Mouse (Mus musculus) A20 (cell line): ENCODE measurements at regions not wholly inside any gene's neighbourhood (a gene's known extent, or its start where the extent isn't known, plus 50 kb on each side); places are given as distances from the start of the nearest gene placed in this dataset.

Experiments
- DNase-seq: peaks from one replicate; pipeline ENCODE4 v3.0.0-alpha.2; 2011; ENCODE audit warnings: low read depth, low spot score

DNA sequence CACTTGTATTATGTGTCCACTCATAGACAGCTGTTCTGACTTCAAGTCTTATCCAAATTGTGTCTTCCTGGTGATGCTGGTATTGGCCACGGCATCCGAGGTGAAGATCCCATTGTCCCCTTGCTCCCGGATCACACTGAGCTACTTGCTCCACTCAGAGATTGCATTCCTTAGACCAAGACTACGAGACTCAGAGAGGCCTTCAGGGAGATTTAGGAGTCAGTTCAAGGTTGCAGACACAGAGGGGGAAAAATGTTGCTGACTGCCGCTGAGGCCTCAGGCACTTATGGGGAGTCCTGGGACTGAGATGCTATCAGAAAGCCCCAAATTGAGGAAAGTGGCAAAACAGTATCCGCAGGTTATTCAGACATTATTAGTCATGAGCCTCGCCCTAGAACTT, 183.9 kb downstream of the Ly86 start:
- no peak for DNase-seq

- DNase-seq, result no peak
These were observed 186.6 kb downstream of the Ly86 start for GRCm38 (mm10) chr13:37531512-37532183.

DNA sequence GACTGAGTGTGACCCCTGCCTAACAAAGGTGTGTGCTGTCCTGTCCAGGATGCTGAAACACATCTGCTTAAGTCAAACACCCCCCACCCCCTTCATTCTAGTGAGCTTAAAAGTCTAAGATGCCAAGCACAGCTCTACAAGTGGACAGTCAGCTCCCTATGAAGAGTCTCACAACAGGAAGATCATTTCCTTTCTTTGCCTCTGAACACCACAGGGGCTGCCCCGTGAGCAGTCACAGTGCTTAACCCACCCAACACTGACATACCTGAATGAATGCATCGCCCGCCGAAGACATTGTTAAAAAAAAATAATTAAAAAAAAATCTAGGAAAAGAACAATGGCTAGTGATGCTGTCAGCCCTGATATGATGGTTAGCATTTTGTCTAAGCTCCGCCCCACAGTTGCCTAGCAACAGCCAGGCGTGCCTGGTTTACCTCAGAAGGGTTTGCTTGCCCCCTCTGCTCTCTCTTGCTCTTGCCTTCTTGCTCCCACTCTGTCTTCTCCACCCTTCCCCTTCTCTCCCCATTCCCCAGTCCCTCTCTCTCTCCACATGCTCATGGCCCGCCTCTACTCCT, 187.7 kb downstream of the Ly86 start:
- DNase-seq, result no peak

DNA sequence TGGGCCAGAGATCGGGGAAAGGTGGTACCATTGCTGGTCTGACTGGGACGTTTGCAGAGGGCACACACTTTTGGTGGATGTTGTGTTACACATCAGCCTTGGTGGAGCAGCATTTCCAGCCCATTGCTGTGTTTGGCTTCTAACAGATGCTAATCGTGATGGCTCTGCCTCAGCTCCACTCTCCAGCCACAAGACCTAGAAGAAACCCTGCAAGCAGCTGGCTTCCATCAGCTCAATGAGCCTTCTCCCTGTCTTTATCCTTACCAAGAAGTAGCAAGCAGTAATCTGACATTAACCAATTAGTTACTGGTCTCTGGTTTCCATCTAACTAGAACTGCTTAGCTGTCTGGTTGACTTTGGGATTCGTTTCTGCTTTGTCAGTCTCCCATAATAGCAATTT, 188.8 kb downstream of the Ly86 start:
- no peak for DNase-seq

- DNase-seq, result no peak
These were observed 192.3 kb downstream of the Ly86 start for GRCm38 (mm10) chr13:37537330-37537729.

- DNase-seq, result no peak
These were observed 192.8 kb downstream of the Ly86 start for GRCm38 (mm10) chr13:37537793-37538192.

DNA sequence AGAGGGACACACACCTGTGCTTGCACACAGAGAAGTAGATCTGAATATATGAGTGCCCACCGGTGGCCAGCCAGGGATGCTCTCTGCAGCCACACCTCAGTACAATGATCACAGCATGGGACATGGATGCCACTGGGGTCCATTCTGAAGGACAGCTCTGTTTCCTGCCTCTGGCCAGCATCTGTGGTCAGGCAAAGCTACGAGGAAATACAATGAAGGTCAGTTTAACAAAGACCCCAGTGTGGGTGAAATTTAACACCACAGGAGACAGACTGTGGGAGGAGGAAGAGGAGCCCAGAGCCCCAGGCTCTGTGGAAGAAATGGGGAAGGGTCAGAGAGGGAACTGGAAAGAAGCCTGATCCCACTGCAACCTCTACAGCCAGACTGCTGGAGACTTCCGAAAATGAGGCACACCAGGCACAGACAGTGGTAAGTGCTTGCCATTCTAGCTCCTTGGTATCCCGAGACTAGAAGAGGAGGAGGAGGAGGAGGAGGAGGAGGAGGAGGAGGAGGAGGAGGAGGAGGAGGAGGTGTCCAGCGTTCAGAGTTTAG, 196.0 kb downstream of the Ly86 start:
- no peak for DNase-seq

GRCm38 (mm10) chr13:37541674-37542073, 196.7 kb downstream of the Ly86 start:
- peak; percentile 70 for DNase-seq

DNA sequence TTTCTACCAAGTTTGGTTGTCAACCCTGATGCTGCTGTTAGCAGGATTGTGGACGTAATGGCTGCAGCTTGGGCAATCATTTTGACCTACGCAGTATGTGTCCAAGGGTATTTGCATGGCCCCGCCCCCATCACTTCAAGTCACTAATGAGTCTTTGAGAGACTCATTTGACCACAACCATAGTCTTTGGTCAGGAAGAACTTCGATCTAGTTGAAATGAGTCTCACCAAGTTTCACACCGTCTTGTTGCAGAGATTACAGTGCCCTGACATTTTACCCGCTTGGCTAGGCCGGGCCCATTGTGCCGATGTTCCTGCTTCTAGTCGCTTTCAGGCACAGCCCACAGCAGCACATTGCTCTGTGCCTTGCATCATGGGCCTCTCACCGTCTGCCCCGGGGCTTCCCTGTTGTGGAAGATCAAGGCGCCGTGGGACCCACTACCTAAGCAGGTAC, 197.8 kb downstream of the Ly86 start:
- DNase-seq, result peak; percentile 81

- DNase-seq, result no peak
These were observed 198.8 kb downstream of the Ly86 start for GRCm38 (mm10) chr13:37543788-37544187.

DNA sequence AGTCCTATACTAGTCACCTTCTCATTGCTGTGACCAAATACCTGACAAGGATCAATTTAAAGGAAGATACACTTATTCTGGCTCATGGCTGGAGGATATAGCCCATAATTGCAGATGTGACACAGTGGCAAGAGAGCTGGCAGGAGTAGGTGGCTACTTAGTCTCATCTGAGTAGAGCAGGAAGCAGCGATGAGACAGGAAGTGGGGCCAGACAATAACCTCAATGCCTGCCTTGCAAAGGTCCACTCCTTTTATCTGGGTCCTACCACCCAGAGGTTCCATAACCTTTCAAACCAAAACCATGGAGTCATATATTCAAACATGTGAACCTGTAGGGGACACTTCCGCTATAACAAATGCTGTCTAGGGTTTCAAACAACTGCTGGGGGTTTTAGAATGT, 199.7 kb downstream of the Ly86 start:
- DNase-seq, result peak; percentile 10

- no peak for DNase-seq
These were observed 201.5 kb downstream of the Ly86 start for GRCm38 (mm10) chr13:37546556-37546955.

GRCm38 (mm10) chr13:37550584-37550983, 205.6 kb downstream of the Ly86 start:
- no peak for DNase-seq

GRCm38 (mm10) chr13:37553392-37553791, 208.4 kb downstream of the Ly86 start:
- DNase-seq, result no peak

DNA sequence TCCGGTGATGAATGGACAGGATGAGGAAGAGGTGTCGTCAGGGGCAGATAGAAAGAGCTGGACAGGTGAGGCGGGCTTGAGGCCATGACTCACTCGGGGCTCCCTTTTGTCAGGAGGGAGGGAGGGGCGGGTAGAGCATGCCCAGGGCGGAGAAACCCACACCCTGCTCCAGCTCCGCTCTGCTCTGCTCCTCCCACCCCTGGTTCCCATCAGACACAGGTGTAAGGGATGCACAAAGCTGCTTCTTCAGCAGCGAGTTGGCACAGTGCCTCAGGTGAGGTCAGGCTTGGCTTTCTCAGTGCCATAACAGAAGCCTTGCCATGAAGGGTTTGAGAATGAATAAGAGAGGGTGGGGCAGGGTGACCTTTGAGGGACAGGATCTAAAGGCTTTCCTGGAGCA, 212.2 kb downstream of the Ly86 start:
- DNase-seq, result no peak

- no peak for DNase-seq
These were observed 212.8 kb downstream of the Ly86 start for GRCm38 (mm10) chr13:37557766-37558165.

DNA sequence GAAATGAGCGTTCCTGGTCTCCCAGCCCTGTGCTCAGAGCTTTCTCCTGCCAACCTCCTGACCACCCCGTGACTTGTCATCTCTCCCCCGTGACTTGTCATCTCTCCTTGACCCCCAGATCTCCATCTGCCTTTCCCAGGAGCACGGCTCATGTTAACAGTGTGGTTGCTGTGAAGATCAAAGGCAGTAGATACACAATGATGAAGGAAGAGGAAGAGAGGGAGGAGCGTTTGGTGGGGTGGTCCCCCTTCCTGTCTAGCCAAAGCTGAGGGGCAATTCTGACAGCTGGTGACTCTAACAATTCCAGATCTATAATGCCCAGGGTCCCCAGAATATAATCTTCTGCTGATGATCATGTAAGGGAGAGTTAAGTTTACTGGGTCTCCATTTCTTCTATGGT, 214.0 kb downstream of the Ly86 start:
- DNase-seq, result no peak

- no peak for DNase-seq
These were observed 214.8 kb downstream of the Ly86 start for GRCm38 (mm10) chr13:37559706-37560313.

DNA sequence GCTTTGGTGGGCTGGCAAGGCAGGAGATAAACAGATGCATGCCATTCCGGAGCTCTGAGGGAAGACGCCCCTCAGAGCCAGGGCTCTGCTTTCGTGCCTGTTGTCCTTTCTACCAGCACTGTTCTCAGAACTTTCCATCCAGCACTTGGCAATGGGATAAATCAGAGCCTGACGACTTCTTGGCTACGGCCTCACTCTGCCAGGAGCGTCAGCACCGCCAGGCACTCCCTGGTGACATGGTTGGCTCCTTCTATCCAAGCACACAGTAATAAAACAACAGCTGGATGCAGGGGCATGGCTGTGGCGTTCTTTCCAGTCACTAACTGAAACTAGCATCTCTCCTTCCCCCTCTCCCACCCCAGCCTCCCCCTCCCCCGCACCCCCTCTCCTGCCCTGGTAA, 215.4 kb downstream of the Ly86 start:
- no peak for DNase-seq

GRCm38 (mm10) chr13:37560800-37561199, 215.8 kb downstream of the Ly86 start:
- DNase-seq, result no peak

- DNase-seq, result no peak
These were observed 216.4 kb downstream of the Ly86 start for GRCm38 (mm10) chr13:37561437-37561836.

DNA sequence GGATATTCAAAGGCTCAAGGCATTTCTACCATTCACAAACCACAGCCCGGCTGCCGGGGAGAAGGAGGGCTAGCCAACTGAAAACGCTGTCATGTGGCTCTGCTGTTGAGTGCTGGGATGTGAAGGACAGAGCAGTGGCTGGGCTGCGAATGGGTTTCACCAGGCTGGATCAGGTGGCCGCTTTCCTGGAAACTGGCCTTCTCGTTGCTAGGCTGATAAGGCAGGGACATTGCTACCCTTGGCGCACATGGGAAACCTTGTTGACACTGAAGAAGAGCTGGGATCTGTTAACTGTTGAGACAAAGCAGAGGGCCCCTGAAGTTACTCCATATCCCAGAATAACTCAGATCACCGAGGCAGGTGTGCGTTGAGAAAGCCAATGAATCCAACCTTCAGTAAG, 216.1 kb upstream of the Rreb1 start:
- DNase-seq, result no peak

- no peak for DNase-seq
These were observed 215.5 kb upstream of the Rreb1 start for GRCm38 (mm10) chr13:37562652-37563051.
